Mouse (Mus musculus) neural tube, postnatal 0 days (tissue): ENCODE results near the gene BC049352. TPM values are rescaled to one million over a fixed set of nuclear protein-coding genes. Genes with fewer than 3 reads are reported as not detected.

ENCODE experiments used
- microRNA-seq: library from miRNA; unstranded; fragments of <30 nt; microRNA quantifications from one replicate; pipeline ENCODE4, GENCODE M21; 2016
- polyA plus RNA-seq: library from polyadenylated mRNA; unstranded; fragments of >200 nt; fragmentation: Nextera tagmentation; extraction: Ambion mirVana; gene quantifications from 2 replicates; pipeline ENCODE4 v1.2.1, GENCODE M21; 2015

BC049352 gene
- not detected in 2 replicates for polyA plus RNA-seq

GRCm38 (mm10) chr9:45181770-45182169, at the start of gene BC049352:
TSS of gene BC049352 (plus strand) at chr9:45182007.

DNA sequence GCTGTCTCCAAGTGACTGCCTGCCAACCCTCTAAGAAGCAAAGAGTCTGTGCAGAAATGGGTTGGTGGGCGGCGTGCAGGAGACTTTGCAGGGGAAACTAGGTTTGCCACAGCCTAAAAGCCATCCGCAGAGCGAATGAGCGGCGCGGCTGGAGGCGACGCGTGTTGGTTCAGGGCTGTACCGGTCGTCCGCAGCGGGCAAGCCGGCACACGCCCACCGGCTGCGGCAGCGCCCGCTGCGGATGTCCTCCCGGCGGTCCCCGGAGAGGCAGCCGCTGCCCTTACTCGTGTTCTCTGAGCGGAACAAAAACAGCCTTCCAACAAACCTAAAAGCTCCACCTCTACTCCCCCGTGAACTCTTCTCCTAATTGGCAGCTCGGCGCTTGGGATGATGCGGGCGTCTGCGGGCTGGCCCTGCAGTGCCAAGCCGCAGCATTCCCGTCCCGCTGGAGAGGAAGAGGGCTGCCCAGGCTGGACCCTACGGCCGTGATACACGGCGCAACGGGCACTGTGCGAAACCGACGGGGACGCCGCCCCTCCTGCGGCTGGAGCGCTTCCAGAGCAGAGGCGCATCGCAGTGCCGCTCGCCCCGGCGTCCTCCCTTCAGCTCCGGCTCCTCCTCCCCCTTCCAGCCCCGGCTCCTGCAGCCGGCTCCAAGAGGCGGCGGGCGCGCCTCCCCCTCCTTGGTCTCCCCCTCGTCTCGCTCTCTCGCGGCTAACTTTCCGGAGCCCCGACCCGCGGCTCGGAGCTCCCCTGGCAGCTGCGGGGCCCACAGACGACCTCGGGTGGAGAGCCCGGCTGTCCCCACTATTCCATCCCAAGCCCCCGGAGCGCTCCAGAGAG, 43.4 kb upstream of the BC049352 start, which contains the start of gene Scn4b:
Gene Scn4b (plus strand): TSS at position 205 of the 842 bp plus-strand sequence.

GRCm38 (mm10) chr9:45203797-45204410, 22.1 kb downstream of the BC049352 start, which contains the start of gene Tmprss4:
TSS of gene Tmprss4 (minus strand) at chr9:45204092.

GRCm38 (mm10) chr9:45268597-45269325, 87.0 kb downstream of the BC049352 start, which contains the start of gene Il10ra:
TSS of gene Il10ra (minus strand) at chr9:45269149.

Small RNA genes lying within 50 kb of the gene (microRNA-seq; reads per million reads assigned to microRNA genes)
- gene Mir7086, result not detected

Other genes starting within 250 kb of the BC049352 start
- 22.2 and 27.8 TPM in 2 replicates for gene Ube4a, start 216.4 kb upstream of the BC049352 start, polyA plus RNA-seq
- gene Cd3g, start 201.6 kb upstream of the BC049352 start, polyA plus RNA-seq, result not detected in 2 replicates
- not detected in 2 replicates for gene Cd3d, start 200.2 kb upstream of the BC049352 start, polyA plus RNA-seq
- 0.21 TPM in 1 of 2 replicates, not detected in the other for gene Cd3e, start 172.4 kb upstream of the BC049352 start, polyA plus RNA-seq
- 1.9 and 4.5 TPM in 2 replicates for gene Mpzl2, start 142.2 kb upstream of the BC049352 start, polyA plus RNA-seq
- 1.2 and 1.3 TPM in 2 replicates for gene Mpzl3, start 126.8 kb upstream of the BC049352 start, polyA plus RNA-seq
- gene Jaml, start 102.8 kb upstream of the BC049352 start, polyA plus RNA-seq, result 0.34 and 0.39 TPM in 2 replicates
- gene Scn2b, start 64.2 kb upstream of the BC049352 start, polyA plus RNA-seq, result 13.2 and 14.0 TPM in 2 replicates
- 2.3 TPM in 2 replicates for gene Scn4b, start 43.6 kb upstream of the BC049352 start, polyA plus RNA-seq
- not detected in 2 replicates for gene Tmprss4, start 22.1 kb downstream of the BC049352 start, polyA plus RNA-seq
- 1.3 and 1.5 TPM in 2 replicates for gene Il10ra, start 87.1 kb downstream of the BC049352 start, polyA plus RNA-seq
- not detected in 2 replicates for gene Tmprss13, start 137.1 kb downstream of the BC049352 start, polyA plus RNA-seq
- 662 and 723 TPM in 2 replicates for gene Fxyd6, start 188.2 kb downstream of the BC049352 start, polyA plus RNA-seq
- gene Fxyd2, start 217.7 kb downstream of the BC049352 start, polyA plus RNA-seq, result 19.8 and 23.6 TPM in 2 replicates
- 12.1 and 15.4 TPM in 2 replicates for gene Dscaml1, start 244.6 kb downstream of the BC049352 start, polyA plus RNA-seq